Mouse (Mus musculus) forebrain, embryonic 13.5 days (tissue): ENCODE measurements around the gene Junb. TPM values are rescaled to one million over a fixed set of nuclear protein-coding genes. Genes with fewer than 3 reads are reported as not detected.
A peak's percentile ranks its signal among the peaks of the same experiment; 100 is the strongest.

Source experiments
- ATAC-seq: fragments of 200-750 bp; cut with Nextera tagmentation; 2 replicates; pipeline ENCODE4 v1.8.0; 2017
- H3K27ac ChIP-seq: fragments of 300-500 bp; sonication (generic); 2 replicates; pipeline ENCODE4 v1.5.1; 2015; ENCODE audit warnings: inconsistent platforms, mild to moderate bottlenecking, moderate library complexity
- H3K27me3 ChIP-seq: fragments of 300-500 bp; sonication (generic); 2 replicates; pipeline ENCODE4 v1.6.1; 2015; ENCODE audit warnings: mild to moderate bottlenecking, inconsistent platforms
- H3K36me3 ChIP-seq: fragments of 300-500 bp; sonication (generic); 2 replicates; pipeline ENCODE4 v1.6.1; 2015; ENCODE audit warnings: mild to moderate bottlenecking, inconsistent platforms; ENCODE audit not compliant: poor library complexity, severe bottlenecking
- H3K4me1 ChIP-seq: fragments of 300-500 bp; sonication (generic); 2 replicates; pipeline ENCODE4 v1.6.1; 2015; ENCODE audit warnings: inconsistent platforms
- H3K4me2 ChIP-seq: fragments of 300-500 bp; sonication (generic); 2 replicates; pipeline ENCODE4 v1.6.1; 2015; ENCODE audit warnings: inconsistent platforms, mild to moderate bottlenecking, moderate library complexity
- H3K4me3 ChIP-seq: fragments of 300-500 bp; sonication (generic); 2 replicates; pipeline ENCODE4 v1.5.1; 2015; ENCODE audit warnings: mild to moderate bottlenecking, inconsistent platforms
- H3K9ac ChIP-seq: fragments of 300-500 bp; sonication (generic); 2 replicates; pipeline ENCODE4 v1.6.1; 2015; ENCODE audit warnings: mild to moderate bottlenecking, inconsistent platforms
- H3K9me3 ChIP-seq: fragments of 300-500 bp; sonication (generic); replicated peaks from 2 replicates; pipeline ENCODE4 v1.6.1; 2016; ENCODE audit warnings: inconsistent platforms
- WGBS: fragments of 180-500 bp; shearing (Covaris S2); methylation state at CpG from one replicate; pipeline ENCODE4 v1.1.7; 2015; 5-methylcytosine and 5-hydroxymethylcytosine counted together
- microRNA-seq: library from miRNA; unstranded; fragments of <30 nt; microRNA quantifications from one replicate; pipeline ENCODE4, GENCODE M21; 2016
- polyA plus RNA-seq: library from polyadenylated mRNA; unstranded; fragments of >200 nt; fragmentation: Nextera tagmentation; extraction: Ambion mirVana; gene quantifications from 2 replicates; pipeline ENCODE4 v1.2.1, GENCODE M21; 2015

Junb gene
- polyA plus RNA-seq, 1 experiment from 2014 or later: 4.2 TPM

DNA sequence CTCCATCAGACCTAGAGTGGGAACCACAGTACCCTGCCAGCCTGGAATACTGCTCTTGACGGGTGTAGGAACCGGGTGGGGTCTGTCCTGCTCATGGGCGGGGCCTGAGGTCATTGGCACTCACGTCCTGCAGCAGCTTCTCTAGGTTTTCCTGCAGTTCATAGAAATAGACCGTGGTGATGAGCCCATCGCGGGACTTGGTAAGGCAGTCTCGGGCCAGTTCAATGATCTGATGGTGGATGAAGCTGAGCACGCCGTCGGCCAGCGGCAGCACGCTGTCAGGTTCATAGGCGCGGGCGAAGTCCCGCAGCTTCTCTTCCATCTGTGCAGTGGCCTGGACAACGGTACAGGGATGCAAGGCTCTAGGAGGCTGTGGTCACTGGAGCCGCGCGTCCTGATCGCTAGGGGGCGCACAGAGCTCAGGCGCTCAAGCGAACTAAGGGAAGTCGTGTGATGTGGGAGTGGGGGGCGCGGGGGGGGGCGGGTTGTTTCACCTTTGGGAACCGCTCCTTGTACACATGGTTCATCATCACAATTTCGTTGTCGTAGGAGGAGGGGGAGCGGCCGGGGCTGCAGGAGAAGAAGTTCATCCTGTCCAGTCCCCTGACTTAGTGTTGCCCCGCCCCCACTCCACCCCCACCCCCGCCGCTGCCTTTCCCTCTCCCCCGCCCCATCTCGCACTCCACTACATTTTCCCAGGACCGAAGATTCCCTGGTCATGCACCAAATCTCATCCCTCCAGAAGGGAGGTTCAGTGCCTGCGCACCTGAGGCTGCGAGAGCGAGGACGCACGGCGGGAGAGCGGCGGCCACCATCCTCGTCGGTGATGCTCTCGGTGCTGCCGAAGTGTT lies 49.8 kb downstream of the Junb start:
- Histone ChIP-seq H3K36me3 (peaks cover 52% of the 10 kb centered on the region), H3K9me3 (no peaks in the 10 kb centered on the region), H3K4me3 (peak overlapping the region; percentile 39), H3K9ac (peak overlapping the region; percentile 54), H3K4me1 (peaks cover 16% of the 10 kb centered on the region), H3K27ac (no peak overlapping the region), H3K27me3 (peaks cover 21% of the 10 kb centered on the region), H3K4me2 (peak overlapping the region; percentile 66)
- ATAC-seq: peak; percentile 79
- WGBS: 2% methylated on average over 44 of the region's 52 CpGs

DNA sequence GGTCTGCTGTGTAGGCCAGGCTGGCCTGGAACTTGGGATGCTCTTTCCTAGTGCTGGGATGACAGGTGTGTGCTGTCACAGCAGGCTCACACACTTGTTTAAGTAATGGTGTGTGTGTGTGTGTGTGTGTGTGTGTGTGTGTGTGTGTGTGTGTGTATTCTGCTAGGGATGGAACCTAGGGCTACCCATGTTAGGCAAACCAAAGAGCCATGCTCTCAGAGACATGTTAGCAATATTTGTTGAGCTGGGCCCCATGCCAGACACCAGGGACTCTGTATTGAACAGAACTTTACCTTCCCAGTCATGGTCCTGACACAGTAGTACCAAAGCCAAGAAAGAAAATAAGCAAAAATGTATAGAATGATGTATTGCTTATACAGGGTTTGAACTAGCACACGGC lies 51.0 kb downstream of the Junb start:
- H3K27me3 ChIP-seq: peaks cover 21% of the 10 kb centered on the region
- H3K4me3 ChIP-seq: no peak overlapping the region
- H3K4me1 ChIP-seq: peaks cover 15% of the 10 kb centered on the region
- no peak overlapping the region for H3K9ac ChIP-seq
- no peak overlapping the region for H3K27ac ChIP-seq
- WGBS: 78% methylated on average over 1 of the region's 1 CpGs
- ATAC-seq: no peak
- no peak overlapping the region for H3K4me2 ChIP-seq
- no peaks in the 10 kb centered on the region for H3K9me3 ChIP-seq
- H3K36me3 ChIP-seq: peaks cover 59% of the 10 kb centered on the region

GRCm38 (mm10) chr8:84925557-84925956 lies 53.0 kb downstream of the Junb start:
- H3K36me3 ChIP-seq: peaks cover 72% of the 10 kb centered on the region
- H3K9me3 ChIP-seq: no peaks in the 10 kb centered on the region
- no peak for ATAC-seq
- H3K4me2 ChIP-seq: no peak overlapping the region
- 80% methylated on average over 7 of the region's 7 CpGs for WGBS
- peaks cover 18% of the 10 kb centered on the region for H3K27me3 ChIP-seq
- H3K4me3 ChIP-seq: no peak overlapping the region
- no peak overlapping the region for H3K27ac ChIP-seq
- H3K9ac ChIP-seq: no peak overlapping the region
- peaks cover 15% of the 10 kb centered on the region for H3K4me1 ChIP-seq

Small RNA genes lying within 50 kb of the gene (microRNA-seq; reads per million reads assigned to microRNA genes)
- gene Gm24197: not detected

Other genes with a start within 250 kb of the Junb start
- 127 and 145 TPM in 2 replicates for gene Nfix, start 178.4 kb downstream of the Junb start, polyA plus RNA-seq
- gene Dand5, start 155.9 kb downstream of the Junb start, polyA plus RNA-seq: 7.3 and 8.2 TPM in 2 replicates
- 42.6 and 47.0 TPM in 2 replicates for gene Gadd45gip1, start 147.2 kb downstream of the Junb start, polyA plus RNA-seq
- gene Rad23a, start 138.1 kb downstream of the Junb start, polyA plus RNA-seq: 93.9 and 114 TPM in 2 replicates
- gene Calr, start 131.8 kb downstream of the Junb start, polyA plus RNA-seq: 549 and 569 TPM in 2 replicates
- 123 and 127 TPM in 2 replicates for gene Farsa, start 121.7 kb downstream of the Junb start, polyA plus RNA-seq
- 80.3 and 85.1 TPM in 2 replicates for gene Syce2, start 106.6 kb downstream of the Junb start, polyA plus RNA-seq
- 33.2 and 34.2 TPM in 2 replicates for gene Gcdh, start 84.8 kb downstream of the Junb start, polyA plus RNA-seq
- gene Klf1, start 76.8 kb downstream of the Junb start, polyA plus RNA-seq: 0.74 and 1.2 TPM in 2 replicates
- gene Dnase2a, start 70.2 kb downstream of the Junb start, polyA plus RNA-seq: 6.9 and 9.4 TPM in 2 replicates
- 31.6 and 37.3 TPM in 2 replicates for gene Mast1, start 41.4 kb downstream of the Junb start, polyA plus RNA-seq
- 1.2 and 1.8 TPM in 2 replicates for gene Rtbdn, start 31.7 kb downstream of the Junb start, polyA plus RNA-seq
- not detected in 2 replicates for gene Gm49661, start 9.3 kb downstream of the Junb start, polyA plus RNA-seq
- 1,640 and 1,662 TPM in 2 replicates for gene Prdx2, start 9.1 kb downstream of the Junb start, polyA plus RNA-seq
- gene Rnaseh2a, start 9.0 kb downstream of the Junb start, polyA plus RNA-seq: 119 and 124 TPM in 2 replicates
- 16.8 and 21.5 TPM in 2 replicates for gene Hook2, start 11.9 kb upstream of the Junb start, polyA plus RNA-seq
- not detected in 2 replicates for gene Best2, start 35.8 kb upstream of the Junb start, polyA plus RNA-seq
- gene Asna1, start 46.6 kb upstream of the Junb start, polyA plus RNA-seq: 166 and 168 TPM in 2 replicates
- gene Trir, start 48.1 kb upstream of the Junb start, polyA plus RNA-seq: 125 and 154 TPM in 2 replicates
- gene Tnpo2, start 58.2 kb upstream of the Junb start, polyA plus RNA-seq: 46.4 and 49.4 TPM in 2 replicates
- gene Fbxw9, start 81.3 kb upstream of the Junb start, polyA plus RNA-seq: 39.4 and 49.1 TPM in 2 replicates
- 0.88 and 0.93 TPM in 2 replicates for gene Gm5741, start 89.3 kb upstream of the Junb start, polyA plus RNA-seq
- 79.5 TPM in 2 replicates for gene Dhps, start 93.0 kb upstream of the Junb start, polyA plus RNA-seq
- 136 and 137 TPM in 2 replicates for gene Wdr83os, start 102.0 kb upstream of the Junb start, polyA plus RNA-seq
- 52.9 and 57.8 TPM in 2 replicates for gene Wdr83, start 102.6 kb upstream of the Junb start, polyA plus RNA-seq
- gene Man2b1, start 104.6 kb upstream of the Junb start, polyA plus RNA-seq: 14.6 and 14.7 TPM in 2 replicates
- 2.1 and 2.3 TPM in 2 replicates for gene Zfp791, start 144.4 kb upstream of the Junb start, polyA plus RNA-seq
- not detected in 2 replicates for gene Cks1brt, start 173.2 kb upstream of the Junb start, polyA plus RNA-seq
- not detected in 2 replicates for gene Olfr371, start 247.3 kb upstream of the Junb start, polyA plus RNA-seq